Mouse (Mus musculus) bone marrow macrophage, adult 2 months (primary cell): ENCODE results near the gene Ell.

Experiments
- CTCF ChIP-seq: IDR thresholded peaks from 2 replicates; pipeline ENCODE4 v1.5.1; 2012; ENCODE audit warnings: low read depth, mild to moderate bottlenecking, low read length, moderate library complexity
- POLR2A ChIP-seq: IDR thresholded peaks from 2 replicates; pipeline ENCODE4 v1.6.1; 2012; ENCODE audit warnings: mild to moderate bottlenecking, low read depth, low read length, borderline replicate concordance

DNA sequence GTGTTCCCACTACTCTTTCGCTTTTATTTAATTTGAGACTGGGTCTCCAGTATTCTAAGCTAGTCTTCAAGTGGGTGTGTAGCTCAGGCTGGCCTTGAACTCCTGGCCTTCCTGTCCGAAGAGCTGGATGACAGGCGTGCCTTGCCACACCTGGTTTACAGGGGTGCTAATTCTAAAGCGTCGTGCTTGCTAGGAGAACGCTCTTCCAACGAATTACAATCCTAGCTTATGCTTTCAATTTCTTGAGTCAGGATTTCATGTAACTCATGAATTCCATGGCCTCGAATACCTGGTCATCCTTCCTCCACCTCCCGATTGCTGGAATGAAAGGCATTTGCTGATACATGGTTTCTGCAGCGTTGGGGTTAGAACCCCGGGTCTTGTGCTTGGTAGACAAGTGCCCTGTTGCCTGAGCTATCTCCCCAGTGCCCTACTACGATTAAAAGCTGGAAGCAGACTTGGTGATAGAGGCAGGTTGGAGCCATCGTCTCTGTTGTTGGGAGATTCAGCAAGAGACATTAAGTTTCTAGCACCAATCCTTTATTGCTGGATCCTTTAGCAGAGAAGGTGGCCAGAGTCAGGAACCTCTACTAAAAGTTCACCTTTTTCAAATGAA lies 11.0 kb upstream of the Ell start:
- TF ChIP-seq CTCF, result no peak
- TF ChIP-seq POLR2A, result no peak
